Mouse (Mus musculus) adrenal gland, postnatal 4 days (tissue): ENCODE measurements around the gene Sgta. TPM values are rescaled to one million over a fixed set of nuclear protein-coding genes. Genes with fewer than 3 reads are reported as not detected.

ENCODE experiments used
- DNase-seq, 2 experiments: peaks; one replicate each; pipeline ENCODE4 v3.0.0; 2021 to 2022; ENCODE audit warnings: low spot score in 2 of 2, mixed read lengths in 2 of 2
- microRNA-seq: library from miRNA; unstranded; fragments of <30 nt; microRNA quantifications from one replicate; pipeline ENCODE4 v1.2.0, GENCODE M21; 2021
- total RNA-seq, 2 experiments: library from RNA; stranded (reverse); gene quantifications; 2 replicates each; pipeline ENCODE4 v1.2.3; 2021

Gene Sgta
- total RNA-seq, 2 experiments from 2014 or later: 158 to 163 TPM

DNA sequence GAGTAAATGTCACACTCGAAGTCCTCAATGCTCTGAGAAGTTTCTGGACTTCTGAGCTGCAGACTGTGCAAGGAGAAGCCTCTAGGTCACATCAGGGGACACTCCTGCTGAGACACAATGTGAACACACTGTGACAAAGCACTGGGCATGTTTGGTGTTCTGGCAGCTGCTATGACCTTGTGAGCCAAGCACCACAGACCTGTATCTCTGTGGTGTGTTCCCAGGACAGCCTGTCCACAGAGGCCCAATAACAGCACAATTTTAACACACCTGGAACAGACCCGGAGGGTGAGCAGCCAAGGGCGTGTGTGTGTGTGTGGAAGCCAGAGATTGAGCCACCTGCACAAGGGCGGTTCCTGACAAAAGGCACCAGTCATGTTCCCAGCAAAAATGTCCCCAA is 65.4 kb downstream of the Sgta start:
- no peak for DNase-seq

Small RNA genes within 50 kb of the gene (microRNA-seq; reads per million reads assigned to microRNA genes)
- not detected for gene Mir5615-1
- not detected for gene Mir5615-2

Other genes with a start within 250 kb of the Sgta start
- gene Jsrp1, start 246.7 kb downstream of the Sgta start, total RNA-seq: 10 to 100 TPM; 12.7 to 18.4 TPM
- gene Oaz1, start 233.5 kb downstream of the Sgta start, total RNA-seq: 100 to 1,000 TPM; 668 to 717 TPM
- 1 to 10 TPM; 1.1 to 1.5 TPM for gene Lingo3, start 216.1 kb downstream of the Sgta start, total RNA-seq
- gene Lsm7, start 205.0 kb downstream of the Sgta start, total RNA-seq: 10 to 100 TPM; 50.4 to 52.9 TPM
- 10 to 100 TPM; 43.5 to 47.7 TPM for gene Sppl2b, start 204.9 kb downstream of the Sgta start, total RNA-seq
- gene Tmprss9, start 188.3 kb downstream of the Sgta start, total RNA-seq: not detected
- gene Timm13, start 159.2 kb downstream of the Sgta start, total RNA-seq: 100 to 1,000 TPM; 162 to 179 TPM
- gene Lmnb2, start 141.9 kb downstream of the Sgta start, total RNA-seq: 10 to 100 TPM; 18.5 to 23.1 TPM
- 10 to 100 TPM; 10.9 to 11.1 TPM for gene Gadd45b, start 130.1 kb downstream of the Sgta start, total RNA-seq
- 1 to 10 TPM; 5.4 to 6.7 TPM for gene Gng7, start 45.2 kb downstream of the Sgta start, total RNA-seq
- 1 to 10 TPM; 2.9 to 3.5 TPM for gene Diras1, start 34.5 kb downstream of the Sgta start, total RNA-seq
- 10 to 100 TPM; 32.9 to 36.3 TPM for gene Slc39a3, start 22.8 kb downstream of the Sgta start, total RNA-seq
- gene Thop1, start 9.9 kb upstream of the Sgta start, total RNA-seq: 10 to 100 TPM; 39.1 to 46.7 TPM
- gene Creb3l3, start 38.7 kb upstream of the Sgta start, total RNA-seq: 10 to 100 TPM in 1 of 2 experiments, 1 to 10 TPM in 1; 2.3 to 16.6 TPM
- gene Map2k2, start 45.7 kb upstream of the Sgta start, total RNA-seq: 100 to 1,000 TPM; 149 to 157 TPM
- 10 to 100 TPM; 71.8 to 76.6 TPM for gene Zbtb7a, start 75.0 kb upstream of the Sgta start, total RNA-seq
- 10 to 100 TPM; 34.0 to 34.4 TPM for gene Pias4, start 107.7 kb upstream of the Sgta start, total RNA-seq
- 1,000 to 10,000 TPM; 1,728 to 1,734 TPM for gene Eef2, start 116.5 kb upstream of the Sgta start, total RNA-seq
- gene Dapk3, start 122.8 kb upstream of the Sgta start, total RNA-seq: 10 to 100 TPM; 53.4 to 63.6 TPM
- gene 4930442H23Rik, start 123.7 kb upstream of the Sgta start, total RNA-seq: not detected
- gene Nmrk2, start 141.9 kb upstream of the Sgta start, total RNA-seq: under 1 TPM in 1 of 2 experiments, not detected in 1; 0.20 TPM
- 1 to 10 TPM; 5.3 to 5.4 TPM for gene Atcay, start 170.7 kb upstream of the Sgta start, total RNA-seq
- 10 to 100 TPM; 20.9 to 21.7 TPM for gene Zfr2, start 173.0 kb upstream of the Sgta start, total RNA-seq
- 1 to 10 TPM; 2.9 to 3.0 TPM for gene Matk, start 192.8 kb upstream of the Sgta start, total RNA-seq
- gene Mrpl54, start 206.8 kb upstream of the Sgta start, total RNA-seq: 100 to 1,000 TPM; 107 to 108 TPM
- gene Apba3, start 206.8 kb upstream of the Sgta start, total RNA-seq: 10 to 100 TPM; 47.8 to 49.5 TPM
- 1 to 10 TPM; 1.8 to 3.1 TPM for gene Tjp3, start 231.4 kb upstream of the Sgta start, total RNA-seq
- gene Pip5k1c, start 232.8 kb upstream of the Sgta start, total RNA-seq: 10 to 100 TPM; 65.2 to 71.1 TPM